Mouse (Mus musculus) liver, embryonic 14.5 days (tissue): ENCODE data around the gene Hoxa5. TPM values are rescaled to one million over a fixed set of nuclear protein-coding genes. Genes with fewer than 3 reads are reported as not detected.

ENCODE experiments used
- ATAC-seq: fragments of 200-750 bp; cut with Nextera tagmentation; 2 replicates; pipeline ENCODE4 v1.8.0; 2017; ENCODE audit warnings: moderate number of reproducible peaks, mild to moderate bottlenecking, moderate library complexity; ENCODE audit not compliant: insufficient read depth
- DNase-seq, 3 experiments: peaks; one replicate each; pipeline ENCODE4 v3.0.0-alpha.2; 2012 to 2013; ENCODE audit warnings: low read depth in 3 of 3, low spot score in 3 of 3
- H3K27ac ChIP-seq: fragments of 300-500 bp; sonication (generic); 2 replicates; pipeline ENCODE4 v1.5.1; 2014; ENCODE audit warnings: moderate library complexity, mild to moderate bottlenecking, control low read depth, inconsistent platforms
- H3K27me3 ChIP-seq: fragments of 300-500 bp; sonication (generic); 2 replicates; pipeline ENCODE4 v1.6.1; 2014; ENCODE audit warnings: mild to moderate bottlenecking, low read length, moderate library complexity; ENCODE audit not compliant: control insufficient read depth, insufficient read depth
- H3K36me3 ChIP-seq: fragments of 300-500 bp; sonication (generic); replicated peaks from 2 replicates; pipeline ENCODE4 v1.6.1; 2014; ENCODE audit warnings: low read depth; ENCODE audit not compliant: control insufficient read depth, insufficient read depth
- H3K4me1 ChIP-seq, 2 experiments: fragments of 200-500 bp in 1 of 2; fragments of 300-500 bp in 1 of 2; sonication (generic) in 1 of 2; replicated peaks; 2 replicates each; pipeline ENCODE4 v1.6.1; 2012 to 2014; ENCODE audit warnings: antibody characterized with exemption in 1 of 2, inconsistent platforms in 1 of 2, low read length in 1 of 2; ENCODE audit not compliant: control insufficient read depth in 2 of 2, insufficient read depth in 2 of 2
- H3K4me2 ChIP-seq: fragments of 300-500 bp; sonication (generic); 2 replicates; pipeline ENCODE4 v1.6.1; 2014; ENCODE audit warnings: low read depth, mild to moderate bottlenecking, control low read depth, moderate library complexity
- H3K4me3 ChIP-seq, 2 experiments: fragments of 200-500 bp in 1 of 2; fragments of 300-500 bp in 1 of 2; sonication (generic) in 1 of 2; 2 replicates each; pipeline ENCODE4 v1.5.1; 2012 to 2014; ENCODE audit warnings: low read depth in 2 of 2, low read length in 2 of 2, mild to moderate bottlenecking in 2 of 2, control low read depth in 1 of 2, inconsistent platforms in 1 of 2, moderate library complexity in 1 of 2; ENCODE audit not compliant: insufficient read depth in 1 of 2
- H3K9ac ChIP-seq: fragments of 300-500 bp; sonication (generic); replicated peaks from 2 replicates; pipeline ENCODE4 v1.6.1; 2014; ENCODE audit warnings: mild to moderate bottlenecking, control low read depth, moderate library complexity
- H3K9me3 ChIP-seq: fragments of 300-500 bp; sonication (generic); 2 replicates; pipeline ENCODE4 v1.6.1; 2016; ENCODE audit warnings: low read length, mixed read lengths; ENCODE audit not compliant: control insufficient read depth
- CTCF ChIP-seq: IDR thresholded peaks from 2 replicates; pipeline ENCODE4 v1.5.1; 2016; ENCODE audit warnings: antibody characterized with exemption, low read depth, control low read depth
- EP300 ChIP-seq: IDR thresholded peaks from 2 replicates; pipeline ENCODE4 v1.6.1; 2016; ENCODE audit warnings: antibody characterized with exemption, low read depth
- WGBS: fragments of 180-500 bp; shearing (Covaris S2); extraction: QIAGEN DNeasy Blood & Tissue Kit; methylation state at CpG from one replicate; pipeline ENCODE4 v1.1.7; 2014; ENCODE audit not compliant: insufficient replicate concordance; 5-methylcytosine and 5-hydroxymethylcytosine counted together
- polyA plus RNA-seq, 2 experiments: library from polyadenylated mRNA; depleted of rRNA in 1 of 2; stranded (reverse) in 1 of 2; unstranded in 1 of 2; fragments of >200 nt; fragmentation: Nextera tagmentation in 1 of 2; extraction: Ambion mirVana in 1 of 2; gene quantifications; 2 replicates each; pipeline versions ENCODE4 v1.2.1 to v1.2.3; 2012 to 2014

The Hoxa5 gene
- 0.52 and 0.97 TPM in 2 replicates for polyA plus RNA-seq (2012; rRNA removed)
- 0.16 and 0.43 TPM in 2 replicates for polyA plus RNA-seq (2014; fragmentation: Nextera tagmentation; extraction: Ambion mirVana)

- ATAC-seq (no peak), DNase-seq (peak in 2 of 3 experiments; percentile 17 to 31)
- TF ChIP-seq EP300 = no peak
- peak; percentile 67 for TF ChIP-seq CTCF
- H3K27me3 ChIP-seq = peaks cover 97% of the 10 kb centered on the region
- H3K9me3 ChIP-seq = no peaks in the 10 kb centered on the region
- no peaks in the 10 kb centered on the region for H3K36me3 ChIP-seq
- H3K4me2 ChIP-seq = peak within 1 kb of the TSS; percentile 43
- H3K4me3 ChIP-seq = peak within 1 kb of the TSS; percentile 44 to 47
- H3K4me1 ChIP-seq = no peaks in the 10 kb centered on the region
- WGBS = under 1% methylated on average over 65 of the region's 65 CpGs
- no peak within 1 kb of the TSS for H3K27ac ChIP-seq
- no peak within 1 kb of the TSS; the same call in 1 of the 2 replicates for H3K9ac ChIP-seq
Measured at GRCm38 (mm10) chr6:52204050-52204752, at the start of gene Hoxa5. Hoxa5 (minus strand) TSS chr6:52204587.

DNA sequence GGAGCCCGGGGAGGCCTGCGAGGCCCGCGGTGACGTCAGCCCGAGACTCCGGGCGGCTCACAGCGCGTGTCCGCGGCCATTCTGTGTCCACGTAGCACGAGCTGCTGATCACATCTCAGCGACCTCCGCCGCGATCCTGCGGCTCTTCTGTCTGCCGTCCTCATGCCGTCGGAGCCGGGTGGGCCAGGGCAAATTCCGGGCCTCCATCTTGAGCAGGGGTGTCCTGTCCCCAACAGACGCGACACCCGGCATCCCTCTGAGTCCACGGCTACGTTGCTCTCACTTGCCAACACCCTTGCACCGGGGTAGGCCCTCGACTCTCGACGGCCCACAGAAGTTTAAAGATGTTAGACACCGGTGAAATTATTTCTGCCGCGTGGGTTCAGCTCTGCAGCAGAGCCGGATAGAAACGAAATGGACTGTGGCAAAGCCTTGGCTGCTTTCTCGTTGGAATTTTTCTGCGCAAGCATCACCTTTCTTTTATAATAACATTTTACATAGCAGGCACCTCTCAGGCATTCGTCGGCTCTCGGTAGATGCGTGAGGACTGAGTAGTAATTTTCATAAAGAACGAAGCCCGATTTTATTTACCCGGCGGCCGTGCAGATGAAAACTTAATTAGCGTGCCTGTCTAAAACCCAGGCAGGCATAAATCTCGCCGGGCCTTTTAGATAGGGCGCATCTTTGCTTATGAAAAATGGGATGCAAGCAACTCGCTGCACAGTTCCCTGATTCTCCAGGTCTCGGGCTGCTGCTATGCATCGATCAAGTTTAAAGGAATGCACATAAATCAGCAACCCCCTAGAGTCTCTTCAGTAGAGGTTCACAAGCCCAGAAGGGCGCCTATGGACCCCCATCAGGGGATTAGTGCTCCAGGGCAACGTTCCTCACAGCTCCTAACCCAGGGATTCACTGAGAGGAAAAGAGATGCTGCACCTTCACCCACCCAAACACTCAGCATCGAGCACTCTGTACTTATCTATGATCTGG is 49.4 kb upstream of the Hoxa5 start:
- DNase-seq (no peak), ATAC-seq (no peak)
- Histone ChIP-seq H3K27ac (no peak overlapping the region), H3K4me1 (no peaks in the 10 kb centered on the region), H3K27me3 (peaks cover 91% of the 10 kb centered on the region), H3K4me3 (no peak overlapping the region), H3K36me3 (no peaks in the 10 kb centered on the region), H3K4me2 (no peak overlapping the region), H3K9me3 (no peaks in the 10 kb centered on the region), H3K9ac (no peak overlapping the region)
- WGBS = 2% methylated on average over 59 of the region's 59 CpGs
- TF ChIP-seq EP300 (no peak), CTCF (no peak)

DNA sequence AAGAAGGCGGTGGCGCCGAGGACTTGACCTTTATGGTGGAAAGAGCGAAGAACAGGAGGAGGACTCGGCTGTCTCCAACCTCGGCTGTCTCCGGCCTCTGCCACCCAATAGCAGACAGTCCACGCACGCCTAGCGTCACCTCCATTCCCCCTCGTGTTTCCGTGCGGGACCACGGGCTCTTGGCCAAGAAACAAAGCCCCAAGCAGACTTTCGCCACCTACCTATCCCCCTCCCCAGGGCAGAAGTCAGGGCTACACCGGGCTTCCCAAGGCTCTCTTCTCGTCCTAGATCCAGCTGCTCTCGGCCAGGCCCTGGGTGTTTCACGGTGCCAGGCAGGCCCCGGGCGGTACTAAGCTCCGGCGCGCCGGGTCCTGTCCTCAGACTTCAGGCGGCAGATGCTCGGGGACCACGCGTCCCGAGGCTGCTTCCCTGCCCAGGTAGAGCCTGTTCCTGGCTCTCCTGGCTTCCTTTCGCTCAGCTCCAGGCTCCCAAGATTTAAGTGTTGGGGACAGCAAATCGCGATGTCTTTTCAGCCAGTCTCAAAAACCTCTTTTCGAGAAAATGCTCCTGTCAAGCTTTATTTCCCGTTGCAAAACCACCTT is 48.5 kb upstream of the Hoxa5 start:
- Histone ChIP-seq H3K4me1 (no peaks in the 10 kb centered on the region), H3K9ac (no peak overlapping the region), H3K27ac (no peak overlapping the region), H3K27me3 (peaks cover 91% of the 10 kb centered on the region), H3K4me3 (no peak overlapping the region), H3K9me3 (no peaks in the 10 kb centered on the region), H3K36me3 (no peaks in the 10 kb centered on the region), H3K4me2 (no peak overlapping the region)
- DNase-seq = no peak
- WGBS = under 1% methylated on average over 35 of the region's 35 CpGs
- ATAC-seq = no peak
- TF ChIP-seq EP300 (no peak), CTCF (no peak)

- Histone ChIP-seq H3K27ac (no peak overlapping the region), H3K27me3 (peaks cover 92% of the 10 kb centered on the region), H3K9ac (no peak overlapping the region), H3K36me3 (no peaks in the 10 kb centered on the region), H3K9me3 (no peaks in the 10 kb centered on the region), H3K4me1 (no peaks in the 10 kb centered on the region), H3K4me3 (no peak overlapping the region), H3K4me2 (no peak overlapping the region)
- no peak for ATAC-seq
- DNase-seq = no peak
- WGBS = 2% methylated on average over 24 of the region's 24 CpGs
- TF ChIP-seq CTCF (no peak), EP300 (no peak)
Measured at GRCm38 (mm10) chr6:52252016-52252774, 47.8 kb upstream of the Hoxa5 start.
